Mouse (Mus musculus) MEL (cell line): ENCODE results near the gene Ptpn14. TPM values are rescaled to one million over a fixed set of nuclear protein-coding genes. Genes with fewer than 3 reads are reported as not detected.

Source experiments
- DNase-seq: peaks from one replicate; pipeline ENCODE4 v3.0.0; 2011; ENCODE audit warnings: low read depth, low spot score
- H3K27ac ChIP-seq: 2 replicates; pipeline ENCODE4 v1.5.1; 2012; ENCODE audit warnings: low read depth, mild to moderate bottlenecking, control low read depth, low read length, moderate library complexity; ENCODE audit not compliant: control insufficient read depth
- H3K27me3 ChIP-seq, 2 experiments: fragments of 150-350 bp in 1 of 2; sonication (generic) in 1 of 2; 2 replicates each; pipeline ENCODE4 v1.6.1; 2012; ENCODE audit warnings: low read length in 2 of 2, mild to moderate bottlenecking in 2 of 2, improper control_type of control experiment in 1 of 2, moderate library complexity in 1 of 2; ENCODE audit not compliant: insufficient read depth in 2 of 2, control insufficient read depth in 1 of 2
- H3K36me3 ChIP-seq, 2 experiments: 2 replicates each; pipeline ENCODE4 v1.6.1; 2012 to 2014; ENCODE audit warnings: low read length in 2 of 2, improper control_type of control experiment in 1 of 2, inconsistent platforms in 1 of 2, mild to moderate bottlenecking in 1 of 2; ENCODE audit not compliant: insufficient read depth in 2 of 2, control insufficient read depth in 1 of 2
- H3K4me1 ChIP-seq, 2 experiments: fragments of 150-350 bp in 1 of 2; sonication (generic) in 1 of 2; 2 replicates each; pipeline ENCODE4 v1.6.1; 2012; ENCODE audit warnings: low read length in 2 of 2, improper control_type of control experiment in 1 of 2, mild to moderate bottlenecking in 1 of 2; ENCODE audit not compliant: insufficient read depth in 2 of 2, control insufficient read depth in 1 of 2
- H3K4me3 ChIP-seq, 2 experiments: fragments of 150-350 bp in 1 of 2; sonication (generic) in 1 of 2; 2 replicates each; pipeline ENCODE4 v1.5.1; 2012; ENCODE audit warnings: low read depth in 2 of 2, low read length in 2 of 2, mild to moderate bottlenecking in 2 of 2, moderate library complexity in 2 of 2, control low read depth in 1 of 2, improper control_type of control experiment in 1 of 2; ENCODE audit not compliant: control insufficient read depth in 1 of 2, insufficient read depth in 1 of 2
- H3K79me2 ChIP-seq: 2 replicates; pipeline ENCODE4 v1.6.1; 2012; ENCODE audit warnings: mild to moderate bottlenecking, low read length, moderate library complexity; ENCODE audit not compliant: control insufficient read depth, poor library complexity, insufficient read depth
- H3K9ac ChIP-seq: 2 replicates; pipeline ENCODE4 v1.6.1; 2012; ENCODE audit warnings: low read depth, mild to moderate bottlenecking, control low read depth, low read length, moderate library complexity; ENCODE audit not compliant: control insufficient read depth, poor library complexity, severe bottlenecking
- H3K9me3 ChIP-seq: fragments of 150-350 bp; sonication (generic); replicated peaks from 2 replicates; pipeline ENCODE4 v1.6.1; 2012; ENCODE audit warnings: mild to moderate bottlenecking, low read length, improper control_type of control experiment, moderate library complexity; ENCODE audit not compliant: insufficient read depth
- BHLHE40 ChIP-seq: IDR thresholded peaks from 2 replicates; pipeline ENCODE4 v1.6.1; 2012; ENCODE audit warnings: low read depth, mild to moderate bottlenecking, inconsistent platforms, low read length, improper control_type of control experiment, borderline replicate concordance
- CHD1 ChIP-seq: IDR thresholded peaks from 2 replicates; pipeline ENCODE4 v1.6.1; 2012; ENCODE audit warnings: low read depth, mild to moderate bottlenecking, inconsistent platforms, low read length, improper control_type of control experiment
- CHD2 ChIP-seq: IDR thresholded peaks from 2 replicates; pipeline ENCODE4 v1.6.1; 2011; ENCODE audit warnings: low read length, improper control_type of control experiment
- CTCF ChIP-seq, 3 experiments: IDR thresholded peaks in 2 of 3; conservative IDR thresholded peaks in 1 of 3; 2 replicates each; pipeline ENCODE4 v1.5.1; 2011 to 2012; ENCODE audit warnings: low read length in 3 of 3, low read depth in 2 of 3, mild to moderate bottlenecking in 2 of 3, improper control_type of control experiment in 1 of 3, inconsistent platforms in 1 of 3, mixed read lengths in 1 of 3, moderate library complexity in 1 of 3; ENCODE audit not compliant: control insufficient read depth in 1 of 3, insufficient read depth in 1 of 3, poor library complexity in 1 of 3, severe bottlenecking in 1 of 3
- ELF1 ChIP-seq: IDR thresholded peaks from 2 replicates; pipeline ENCODE4 v1.6.1; 2014; ENCODE audit warnings: low read depth, mild to moderate bottlenecking, inconsistent platforms, low read length, improper control_type of control experiment, moderate library complexity
- EP300 ChIP-seq, 2 experiments: IDR thresholded peaks; 2 replicates each; pipeline ENCODE4 v1.6.1; 2011; ENCODE audit warnings: improper control_type of control experiment in 2 of 2, low read length in 2 of 2, low read depth in 1 of 2, mild to moderate bottlenecking in 1 of 2
- ETS1 ChIP-seq: IDR thresholded peaks from 2 replicates; pipeline ENCODE4 v1.6.1; 2012; ENCODE audit warnings: low read depth, mild to moderate bottlenecking, inconsistent platforms, low read length, improper control_type of control experiment, moderate library complexity
- GABPA ChIP-seq: IDR thresholded peaks from 2 replicates; pipeline ENCODE4 v1.6.1; 2012; ENCODE audit warnings: low read depth, mild to moderate bottlenecking, inconsistent platforms, low read length, improper control_type of control experiment, moderate library complexity
- KAT2A ChIP-seq: conservative IDR thresholded peaks from 2 replicates; pipeline ENCODE4 v1.6.1; 2012; ENCODE audit warnings: low read depth, low read length, improper control_type of control experiment, inconsistent platforms
- MAX ChIP-seq: IDR thresholded peaks from 2 replicates; pipeline ENCODE4 v1.6.1; 2011; ENCODE audit warnings: low read length, improper control_type of control experiment
- MAZ ChIP-seq: IDR thresholded peaks from 2 replicates; pipeline ENCODE4 v1.6.1; 2012; ENCODE audit warnings: low read depth, mild to moderate bottlenecking, inconsistent platforms, low read length, improper control_type of control experiment
- MEF2A ChIP-seq: IDR thresholded peaks from 2 replicates; pipeline ENCODE4 v1.6.1; 2014; ENCODE audit warnings: low read depth, mild to moderate bottlenecking, inconsistent platforms, low read length, improper control_type of control experiment; ENCODE audit not compliant: poor library complexity, insufficient replicate concordance, severe bottlenecking; ENCODE audit errors: extremely low read depth
- MYB ChIP-seq: IDR thresholded peaks from 2 replicates; pipeline ENCODE4 v1.6.1; 2011; ENCODE audit warnings: mild to moderate bottlenecking, low read depth, low read length, improper control_type of control experiment
- POLR2A ChIP-seq, 2 experiments: IDR thresholded peaks; 2 replicates each; pipeline ENCODE4 v1.6.1; 2011 to 2012; ENCODE audit warnings: low read length in 2 of 2, mild to moderate bottlenecking in 2 of 2, control low read depth in 1 of 2, improper control_type of control experiment in 1 of 2, low read depth in 1 of 2, moderate library complexity in 1 of 2; ENCODE audit not compliant: control insufficient read depth in 1 of 2, insufficient read depth in 1 of 2, poor library complexity in 1 of 2
- POLR2AphosphoS5 ChIP-seq: IDR thresholded peaks from 2 replicates; pipeline ENCODE4 v1.6.1; 2012; ENCODE audit warnings: low read depth, borderline replicate concordance, mild to moderate bottlenecking, inconsistent platforms, low read length, moderate library complexity, mixed read lengths
- RAD21 ChIP-seq: IDR thresholded peaks from 2 replicates; pipeline ENCODE4 v1.6.1; 2011; ENCODE audit warnings: mild to moderate bottlenecking, low read depth, low read length, improper control_type of control experiment
- RCOR1 ChIP-seq: IDR thresholded peaks from 2 replicates; pipeline ENCODE4 v1.6.1; 2012; ENCODE audit warnings: low read depth, mild to moderate bottlenecking, inconsistent platforms, low read length, improper control_type of control experiment
- SIN3A ChIP-seq: IDR thresholded peaks from 2 replicates; pipeline ENCODE4 v1.6.1; 2012; ENCODE audit warnings: low read length, improper control_type of control experiment, inconsistent platforms
- TBP ChIP-seq: IDR thresholded peaks from 2 replicates; pipeline ENCODE4 v1.8.0; 2011; ENCODE audit warnings: low read depth, low read length, improper control_type of control experiment
- TCF12 ChIP-seq: IDR thresholded peaks from 2 replicates; pipeline ENCODE4 v1.6.1; 2014; ENCODE audit warnings: low read depth, mild to moderate bottlenecking, inconsistent platforms, low read length, improper control_type of control experiment, moderate library complexity
- ZC3H11A ChIP-seq: IDR thresholded peaks from 2 replicates; pipeline ENCODE4 v1.6.1; 2012; ENCODE audit warnings: low read depth, mild to moderate bottlenecking, inconsistent platforms, low read length, improper control_type of control experiment
- ZKSCAN1 ChIP-seq: IDR thresholded peaks from 2 replicates; pipeline ENCODE4 v1.6.1; 2012; ENCODE audit warnings: low read depth, mild to moderate bottlenecking, inconsistent platforms, low read length, improper control_type of control experiment, moderate library complexity
- ZNF384 ChIP-seq: IDR thresholded peaks from 2 replicates; pipeline ENCODE4 v1.6.1; 2012; ENCODE audit warnings: low read depth, mild to moderate bottlenecking, inconsistent platforms, low read length, improper control_type of control experiment
- polyA plus RNA-seq, 2 experiments: library from polyadenylated mRNA; stranded (reverse) in 1 of 2; unstranded in 1 of 2; fragments of >175 nt in 1 of 2; fragments of >200 nt in 1 of 2; gene quantifications; 2 replicates each; pipeline versions ENCODE4 v1.2.1 to v1.2.4; 2012; ENCODE audit warnings: low replicate concordance in 2 of 2, low read depth in 1 of 2; ENCODE audit not compliant: insufficient read length in 2 of 2, insufficient read depth in 1 of 2, missing spikeins in 1 of 2
- total RNA-seq: library from RNA; depleted of rRNA; stranded (reverse); fragments of 300-350 nt; gene quantifications from 2 replicates; pipeline ENCODE4 v1.2.3, GENCODE M21; 2012

The Ptpn14 gene
- total and polyA plus RNA-seq, 3 experiments: 0.62 to 1.0 TPM; not detected in 1

DNA sequence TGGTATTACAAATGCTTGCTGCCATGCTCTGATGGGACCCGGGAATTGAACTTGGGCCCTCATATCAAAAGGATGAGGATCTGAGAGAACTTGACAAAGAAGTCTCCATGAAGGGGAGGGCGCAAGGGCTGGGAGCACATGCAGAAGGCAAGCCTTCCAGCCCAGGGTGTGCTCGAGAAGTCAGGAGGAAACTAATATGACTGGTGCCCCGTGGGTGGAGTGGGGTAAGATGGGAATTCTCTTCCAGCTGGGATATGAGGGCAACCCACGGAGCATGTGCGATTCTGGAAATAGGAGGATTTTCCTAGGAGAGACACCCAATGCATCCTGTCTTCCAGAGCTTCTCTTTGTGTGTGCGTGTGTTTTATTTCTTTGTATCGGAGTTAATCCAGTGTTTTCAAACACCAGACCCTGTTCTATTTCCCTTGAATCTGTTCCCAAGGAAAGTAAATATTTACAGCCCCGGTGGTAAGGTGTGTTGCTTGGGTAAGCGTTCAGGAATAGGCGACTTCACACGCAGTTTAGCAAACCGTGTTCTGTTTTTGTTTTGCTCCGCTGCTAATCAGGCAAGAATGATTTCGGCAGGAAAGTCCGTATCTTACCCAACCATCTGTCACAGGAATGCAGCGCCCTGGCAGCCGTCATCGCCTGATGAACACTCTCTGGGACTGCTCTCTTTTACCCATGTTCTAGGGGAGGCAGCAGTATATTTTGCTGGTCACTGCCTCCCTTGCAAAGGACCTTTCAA, 28.4 kb downstream of the Ptpn14 start:
- Histone ChIP-seq H3K4me3 (no peak overlapping the region), H3K36me3 (no peaks in the 10 kb centered on the region), H3K27me3 (no peaks in the 10 kb centered on the region), H3K79me2 (no peaks in the 10 kb centered on the region), H3K9ac (no peak overlapping the region), H3K27ac (no peak overlapping the region), H3K4me1 (no peaks in the 10 kb centered on the region), H3K9me3 (no peaks in the 10 kb centered on the region)
- no peak for TF ChIP-seq CHD1
- TF ChIP-seq MYB: no peak
- no peak for TF ChIP-seq RCOR1
- TF ChIP-seq GABPA: no peak
- TF ChIP-seq BHLHE40: no peak
- TF ChIP-seq MAZ: no peak
- no peak for TF ChIP-seq ETS1
- no peak for TF ChIP-seq KAT2A
- no peak for TF ChIP-seq RAD21
- TF ChIP-seq ZNF384: no peak
- no peak for TF ChIP-seq POLR2AphosphoS5
- no peak for TF ChIP-seq POLR2A (IDR thresholded peaks at IDR 0.05; ENCODE audit: control insufficient read depth in 1 of 2, insufficient read depth in 1 of 2, low read depth in 1 of 2, low read length in 2 of 2, poor library complexity in 1 of 2)
- no peak for TF ChIP-seq CHD2
- TF ChIP-seq ZC3H11A: no peak
- TF ChIP-seq ZKSCAN1: no peak
- no peak for TF ChIP-seq SIN3A
- TF ChIP-seq MEF2A: no peak
- TF ChIP-seq TCF12: no peak
- no peak for DNase-seq

DNA sequence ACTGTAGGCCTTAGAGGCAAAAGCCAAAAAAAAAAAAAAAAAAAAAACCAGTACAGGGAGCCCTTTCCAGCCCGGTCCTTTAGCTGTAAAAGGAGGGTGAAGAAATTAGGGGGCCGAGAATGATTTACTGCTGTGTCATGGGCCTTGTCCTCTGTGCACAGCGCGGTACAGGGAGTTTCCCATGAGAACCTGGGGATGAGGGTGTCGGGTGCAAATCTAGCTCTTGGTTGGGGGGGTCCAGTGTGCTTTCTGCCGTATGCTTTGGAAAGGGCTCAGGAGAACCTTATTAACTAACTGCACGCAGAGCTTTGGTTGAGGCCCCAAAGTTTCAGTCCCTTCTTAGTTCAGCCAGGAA, 29.0 kb downstream of the Ptpn14 start:
- no peaks in the 10 kb centered on the region for H3K4me1 ChIP-seq
- no peak overlapping the region for H3K4me3 ChIP-seq
- DNase-seq: no peak
- H3K36me3 ChIP-seq: no peaks in the 10 kb centered on the region
- H3K9ac ChIP-seq: no peak overlapping the region
- no peak overlapping the region for H3K27ac ChIP-seq
- TF ChIP-seq TBP (no peak), POLR2AphosphoS5 (no peak), MAX (no peak), ELF1 (no peak), CTCF (IDR thresholded peaks at IDR 0.05 in 2 of 3, conservative IDR thresholded peaks at IDR 0.05 in 1 of 3; ENCODE audit: control insufficient read depth in 1 of 3, insufficient read depth in 1 of 3, low read depth in 2 of 3, low read length in 3 of 3, poor library complexity in 1 of 3, severe bottlenecking in 1 of 3) (no peak), BHLHE40 (no peak), EP300 (IDR thresholded peaks at IDR 0.05; ENCODE audit: low read depth in 1 of 2, low read length in 2 of 2) (no peak), ETS1 (no peak)
- no peaks in the 10 kb centered on the region for H3K9me3 ChIP-seq
- no peaks in the 10 kb centered on the region for H3K79me2 ChIP-seq
- no peaks in the 10 kb centered on the region for H3K27me3 ChIP-seq
